Mouse (Mus musculus) limb, embryonic 12.5 days (tissue): ENCODE results near the gene Unc80. TPM values are rescaled to one million over a fixed set of nuclear protein-coding genes. Genes with fewer than 3 reads are reported as not detected.
A peak's percentile ranks its signal among the peaks of the same experiment; 100 is the strongest.

ENCODE experiments used
- ATAC-seq: fragments of 200-750 bp; cut with Nextera tagmentation; 2 replicates; pipeline ENCODE4 v1.8.0; 2017; ENCODE audit warnings: low read depth, moderate TSS enrichment; ENCODE audit not compliant: insufficient number of reproducible peaks, insufficient read depth, low FRiP score, low TSS enrichment
- H3K27ac ChIP-seq: fragments of 300-500 bp; sonication (generic); 2 replicates; pipeline ENCODE4 v1.5.1; 2016; ENCODE audit warnings: mild to moderate bottlenecking, moderate library complexity
- H3K27me3 ChIP-seq: fragments of 300-500 bp; sonication (generic); 2 replicates; pipeline ENCODE4 v1.6.1; 2016; ENCODE audit warnings: mild to moderate bottlenecking, moderate library complexity
- H3K36me3 ChIP-seq: fragments of 300-500 bp; sonication (generic); 2 replicates; pipeline ENCODE4 v1.6.1; 2016; ENCODE audit warnings: mild to moderate bottlenecking, moderate library complexity
- H3K4me1 ChIP-seq: fragments of 300-500 bp; sonication (generic); replicated peaks from 2 replicates; pipeline ENCODE4 v1.6.1; 2016
- H3K4me2 ChIP-seq: fragments of 300-500 bp; sonication (generic); 2 replicates; pipeline ENCODE4 v1.6.1; 2016; ENCODE audit warnings: mild to moderate bottlenecking, moderate library complexity
- H3K4me3 ChIP-seq: fragments of 300-500 bp; sonication (generic); replicated peaks from 2 replicates; pipeline ENCODE4 v1.5.1; 2016; ENCODE audit warnings: mild to moderate bottlenecking
- H3K9ac ChIP-seq: fragments of 300-500 bp; sonication (generic); replicated peaks from 2 replicates; pipeline ENCODE4 v1.6.1; 2016; ENCODE audit warnings: mild to moderate bottlenecking, moderate library complexity
- H3K9me3 ChIP-seq: fragments of 300-500 bp; sonication (generic); 2 replicates; pipeline ENCODE4 v1.6.1; 2016; ENCODE audit warnings: mild to moderate bottlenecking, moderate library complexity
- WGBS: fragments of 180-500 bp; shearing (Covaris S2); methylation state at CpG from one replicate; pipeline ENCODE4 v1.1.7; 2016; 5-methylcytosine and 5-hydroxymethylcytosine counted together
- polyA plus RNA-seq: library from polyadenylated mRNA; unstranded; fragments of >200 nt; fragmentation: Nextera tagmentation; extraction: Ambion mirVana; gene quantifications from 2 replicates; pipeline ENCODE4 v1.2.1, GENCODE M21; 2016

Gene Unc80
- polyA plus RNA-seq, 1 experiment from 2014 or later, result 0.73 TPM

DNA sequence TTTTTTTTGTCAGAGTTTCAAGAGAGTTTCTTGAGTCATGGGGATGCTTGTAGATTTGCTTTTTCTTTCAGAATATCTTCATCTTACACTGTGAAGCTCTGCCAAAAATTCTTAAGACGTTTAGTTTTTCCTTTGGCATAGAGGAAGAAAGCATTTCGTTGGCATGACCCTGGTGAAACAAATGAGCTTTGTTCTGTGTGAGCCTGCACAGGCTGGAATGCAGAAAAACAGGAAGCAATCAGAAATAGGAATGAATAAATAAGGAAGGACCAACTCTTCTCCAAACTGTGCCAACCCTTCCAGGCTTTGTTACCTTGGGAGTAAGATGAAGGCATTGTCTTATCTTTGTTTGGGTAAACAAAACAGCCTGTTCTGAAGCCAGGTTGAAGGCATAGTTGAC lies 149.0 kb downstream of the Unc80 start:
- Histone ChIP-seq H3K9ac (no peak overlapping the region), H3K4me2 (no peak overlapping the region), H3K9me3 (no peaks in the 10 kb centered on the region), H3K27me3 (no peaks in the 10 kb centered on the region), H3K27ac (no peak overlapping the region), H3K4me1 (no peaks in the 10 kb centered on the region), H3K4me3 (no peak overlapping the region), H3K36me3 (no peaks in the 10 kb centered on the region)
- ATAC-seq, result no peak
- 56% methylated on average over 2 of the region's 2 CpGs for WGBS

DNA sequence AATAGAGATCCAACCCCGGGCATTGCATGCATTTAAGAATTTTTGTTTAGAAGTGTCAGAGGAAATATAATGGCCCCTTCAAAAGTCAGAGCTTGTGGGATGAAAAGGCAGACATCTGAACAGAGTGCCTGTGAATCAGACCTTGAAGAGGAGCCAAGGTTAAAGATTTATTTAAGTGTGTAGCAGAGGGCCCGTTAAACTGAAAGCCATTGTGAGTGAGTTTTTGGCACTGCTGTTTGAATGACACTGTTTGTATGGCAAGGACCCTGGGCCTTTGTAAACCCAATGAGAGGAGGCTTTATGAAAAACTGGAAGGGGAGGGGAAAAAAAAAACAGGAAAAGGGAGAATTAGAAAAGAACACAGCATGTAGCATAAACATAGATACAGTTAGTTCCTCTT lies 170.0 kb downstream of the Unc80 start:
- no peaks in the 10 kb centered on the region for H3K27me3 ChIP-seq
- no peaks in the 10 kb centered on the region for H3K9me3 ChIP-seq
- H3K4me1 ChIP-seq, result no peaks in the 10 kb centered on the region
- ATAC-seq, result no peak
- no peak overlapping the region for H3K4me2 ChIP-seq
- no peak overlapping the region for H3K27ac ChIP-seq
- no peaks in the 10 kb centered on the region for H3K36me3 ChIP-seq
- 83% methylated on average over 2 of the region's 2 CpGs for WGBS
- no peak overlapping the region for H3K9ac ChIP-seq
- no peak overlapping the region for H3K4me3 ChIP-seq

DNA sequence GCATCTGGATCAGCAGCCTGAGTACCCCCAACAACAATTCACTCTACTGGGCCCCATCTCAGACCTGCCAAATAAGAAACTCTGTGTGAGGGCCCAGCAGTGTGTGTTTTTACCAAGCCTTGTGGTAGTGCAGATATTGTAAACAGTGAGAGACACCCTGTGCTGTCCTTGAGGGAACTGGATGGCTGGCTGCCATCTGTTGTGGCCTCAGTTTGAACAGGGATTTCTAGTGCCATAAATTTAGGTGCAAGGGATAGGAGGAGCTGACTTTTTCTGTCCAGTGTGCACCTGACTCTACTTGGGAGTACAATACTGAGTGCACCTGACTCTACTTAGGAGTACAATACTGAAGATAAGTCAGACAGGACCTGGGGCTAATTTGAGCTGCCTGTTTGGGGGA lies 178.7 kb downstream of the Unc80 start:
- Histone ChIP-seq H3K9ac (no peak overlapping the region), H3K9me3 (no peaks in the 10 kb centered on the region)
- no peak for ATAC-seq

DNA sequence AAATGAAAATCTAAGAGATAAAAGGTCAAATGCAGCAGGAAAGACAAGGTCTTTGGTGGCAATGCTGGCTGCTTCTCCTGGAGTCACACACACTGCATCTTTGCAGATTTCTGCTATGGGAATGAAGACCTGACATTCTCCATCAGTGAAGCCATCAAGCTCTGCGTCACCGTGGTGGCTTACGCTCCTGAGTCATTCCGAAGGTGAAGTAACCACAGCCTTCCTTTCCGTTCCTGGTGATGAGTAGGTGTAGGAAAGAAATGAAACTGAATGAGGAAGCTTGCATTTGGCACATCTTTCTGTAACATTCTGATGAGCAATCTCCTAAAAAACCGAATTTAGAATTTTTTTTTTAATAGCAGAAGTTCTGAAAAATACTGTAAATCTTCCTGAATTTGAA lies 181.4 kb downstream of the Unc80 start:
- no peak overlapping the region for H3K9ac ChIP-seq
- 85% methylated on average over 6 of the region's 6 CpGs for WGBS
- ATAC-seq, result no peak
- no peak overlapping the region for H3K4me2 ChIP-seq
- H3K9me3 ChIP-seq, result no peaks in the 10 kb centered on the region
- H3K36me3 ChIP-seq, result no peaks in the 10 kb centered on the region
- H3K4me1 ChIP-seq, result no peaks in the 10 kb centered on the region
- H3K27me3 ChIP-seq, result 0 out of 2 replicates have a peak, but pooled peaks cover 5% of the 10 kb centered on the region
- H3K27ac ChIP-seq, result no peak overlapping the region
- H3K4me3 ChIP-seq, result no peak overlapping the region

More for the DNA sequence above, 178.7 kb downstream of the Unc80 start:
- Histone ChIP-seq H3K36me3 (no peaks in the 10 kb centered on the region), H3K27ac (no peak overlapping the region), H3K27me3 (0 out of 2 replicates have a peak, but pooled peaks cover 5% of the 10 kb centered on the region), H3K4me1 (no peaks in the 10 kb centered on the region), H3K4me2 (no peak overlapping the region), H3K4me3 (no peak overlapping the region)

DNA sequence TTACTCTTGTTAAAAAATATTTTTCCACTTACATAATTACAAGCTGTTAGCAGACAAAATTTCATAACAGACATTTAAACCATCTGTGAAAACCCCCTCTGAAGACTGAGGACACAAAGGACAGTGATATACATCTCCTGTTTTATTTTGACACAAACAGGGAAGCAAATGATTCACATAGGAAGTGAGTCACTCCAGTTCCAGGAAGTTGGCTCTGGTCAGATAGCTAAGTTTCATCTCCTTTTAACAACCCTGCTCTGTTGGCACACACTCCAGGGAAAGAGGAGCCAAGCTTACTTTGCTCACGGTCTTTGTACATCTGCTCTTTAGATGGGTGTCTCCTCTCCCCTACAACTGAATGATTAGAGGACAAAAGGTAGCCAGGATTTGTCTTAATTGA lies 181.8 kb downstream of the Unc80 start:
- 0 out of 2 replicates have a peak, but pooled peaks cover 5% of the 10 kb centered on the region for H3K27me3 ChIP-seq
- no peak overlapping the region for H3K4me2 ChIP-seq
- H3K27ac ChIP-seq, result no peak overlapping the region
- H3K36me3 ChIP-seq, result no peaks in the 10 kb centered on the region
- no peak overlapping the region for H3K9ac ChIP-seq
- no peaks in the 10 kb centered on the region for H3K9me3 ChIP-seq
- WGBS, result 74% methylated on average over 1 of the region's 1 CpGs
- no peak overlapping the region for H3K4me3 ChIP-seq
- ATAC-seq, result no peak
- peaks cover under 1% of the 10 kb centered on the region; the same call in 1 of the 2 replicates for H3K4me1 ChIP-seq

DNA sequence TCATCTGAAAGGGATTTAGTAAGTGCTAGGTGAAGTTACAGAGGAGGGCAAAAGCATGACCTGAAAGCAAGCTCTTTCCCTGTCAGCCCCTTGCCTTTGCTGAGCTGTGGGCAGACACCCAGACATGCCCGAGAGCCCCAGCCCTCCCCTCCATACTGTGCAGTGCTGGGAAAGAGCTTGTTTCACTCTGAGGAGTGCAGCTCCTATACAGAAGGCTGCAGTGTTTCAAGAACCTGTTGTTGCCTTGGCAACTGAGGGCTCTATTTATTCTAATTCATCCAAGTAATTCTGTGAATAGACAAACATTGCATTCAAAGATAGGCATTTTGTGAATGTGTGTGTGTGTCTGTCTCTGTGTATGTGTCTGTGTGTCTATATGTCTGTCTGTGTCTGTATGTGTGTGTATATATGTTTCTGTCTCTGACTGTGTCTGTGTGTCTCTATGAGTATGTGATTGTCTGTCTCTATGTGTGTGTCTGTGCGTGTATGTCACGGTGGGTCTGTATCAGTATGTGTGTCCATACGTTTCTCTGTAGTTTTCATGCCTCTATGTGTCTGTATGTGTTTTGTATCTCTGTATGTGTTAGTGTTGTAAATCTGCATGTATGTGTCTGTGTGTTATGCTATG lies 187.1 kb downstream of the Unc80 start:
- 70% methylated on average over 4 of the region's 4 CpGs for WGBS

DNA sequence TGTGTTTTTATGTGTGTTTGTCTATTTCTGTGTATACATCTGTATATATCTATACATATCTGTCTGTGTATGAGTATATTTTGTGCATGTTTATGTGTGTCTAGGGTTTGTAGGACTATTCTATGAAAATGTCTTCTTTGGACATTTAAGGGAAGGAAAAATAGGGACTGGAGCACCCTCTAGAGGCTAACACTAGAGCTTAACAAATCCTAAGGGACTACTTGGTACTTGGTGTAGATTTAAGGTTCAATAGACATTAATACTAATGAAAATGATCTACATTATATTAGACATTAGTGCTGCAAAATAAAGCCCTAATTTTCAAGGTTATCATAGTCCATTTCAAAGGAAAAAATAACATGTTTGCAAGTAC lies 187.6 kb downstream of the Unc80 start:
- Histone ChIP-seq H3K27me3 (no peaks in the 10 kb centered on the region), H3K9me3 (no peaks in the 10 kb centered on the region), H3K4me2 (no peak overlapping the region), H3K27ac (no peak overlapping the region), H3K36me3 (no peaks in the 10 kb centered on the region), H3K9ac (no peak overlapping the region), H3K4me3 (no peak overlapping the region), H3K4me1 (peaks cover 6% of the 10 kb centered on the region)
- no peak for ATAC-seq

More for the DNA sequence above, 187.1 kb downstream of the Unc80 start:
- H3K9me3 ChIP-seq, result no peaks in the 10 kb centered on the region
- H3K36me3 ChIP-seq, result no peaks in the 10 kb centered on the region
- peaks cover 6% of the 10 kb centered on the region for H3K4me1 ChIP-seq
- H3K4me3 ChIP-seq, result no peak overlapping the region
- H3K4me2 ChIP-seq, result no peak overlapping the region
- no peaks in the 10 kb centered on the region for H3K27me3 ChIP-seq
- no peak overlapping the region for H3K9ac ChIP-seq
- H3K27ac ChIP-seq, result no peak overlapping the region
- ATAC-seq, result peak; percentile 75

DNA sequence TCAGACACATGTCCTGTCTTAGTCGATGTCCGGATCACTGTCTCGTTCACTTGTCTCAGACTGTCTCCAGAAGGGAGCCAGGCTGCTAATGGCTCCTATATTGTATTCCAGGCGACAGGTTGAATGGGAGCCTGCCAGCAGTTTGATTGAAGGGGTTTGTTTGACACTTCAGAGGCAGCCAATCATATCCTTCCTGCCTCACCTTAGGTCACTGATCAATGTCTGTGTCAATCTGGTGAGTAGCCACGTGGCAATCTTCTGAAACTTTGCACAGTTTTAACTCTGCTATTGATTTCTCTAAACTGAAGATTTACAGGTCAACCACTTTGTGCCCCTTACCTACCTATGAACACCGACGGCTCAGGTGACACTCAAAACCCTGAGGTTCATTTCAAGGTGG lies 203.3 kb downstream of the Unc80 start:
- H3K4me2 ChIP-seq, result no peak overlapping the region
- WGBS, result 71% methylated on average over 7 of the region's 7 CpGs
- no peaks in the 10 kb centered on the region for H3K4me1 ChIP-seq
- no peaks in the 10 kb centered on the region for H3K36me3 ChIP-seq
- no peaks in the 10 kb centered on the region for H3K27me3 ChIP-seq
- H3K9me3 ChIP-seq, result no peaks in the 10 kb centered on the region
- no peak for ATAC-seq
- no peak overlapping the region for H3K27ac ChIP-seq
- no peak overlapping the region for H3K4me3 ChIP-seq
- no peak overlapping the region for H3K9ac ChIP-seq

DNA sequence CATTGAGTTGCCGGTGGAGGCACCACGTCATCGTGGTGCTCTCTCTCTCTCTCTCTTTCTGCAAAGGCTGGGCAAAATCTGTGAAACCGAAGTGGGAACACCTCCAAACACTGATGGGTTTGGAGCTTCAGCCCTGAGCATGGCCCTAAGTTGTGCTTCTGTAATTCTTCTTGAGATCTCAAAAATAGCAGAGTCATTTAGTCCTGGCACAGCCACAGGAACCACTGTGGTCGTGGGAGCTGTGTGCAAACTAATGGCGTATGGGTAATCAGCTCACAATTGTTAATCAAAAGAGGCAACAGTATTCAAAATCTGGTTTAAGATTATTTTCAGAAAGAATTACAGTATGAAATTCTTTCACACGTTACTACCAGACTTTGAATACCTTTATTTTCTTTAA lies 204.6 kb downstream of the Unc80 start:
- Histone ChIP-seq H3K4me2 (no peak overlapping the region), H3K27ac (no peak overlapping the region), H3K36me3 (no peaks in the 10 kb centered on the region), H3K9me3 (no peaks in the 10 kb centered on the region), H3K4me1 (no peaks in the 10 kb centered on the region), H3K4me3 (no peak overlapping the region), H3K27me3 (no peaks in the 10 kb centered on the region), H3K9ac (no peak overlapping the region)
- WGBS, result 82% methylated on average over 7 of the region's 7 CpGs
- ATAC-seq, result no peak

DNA sequence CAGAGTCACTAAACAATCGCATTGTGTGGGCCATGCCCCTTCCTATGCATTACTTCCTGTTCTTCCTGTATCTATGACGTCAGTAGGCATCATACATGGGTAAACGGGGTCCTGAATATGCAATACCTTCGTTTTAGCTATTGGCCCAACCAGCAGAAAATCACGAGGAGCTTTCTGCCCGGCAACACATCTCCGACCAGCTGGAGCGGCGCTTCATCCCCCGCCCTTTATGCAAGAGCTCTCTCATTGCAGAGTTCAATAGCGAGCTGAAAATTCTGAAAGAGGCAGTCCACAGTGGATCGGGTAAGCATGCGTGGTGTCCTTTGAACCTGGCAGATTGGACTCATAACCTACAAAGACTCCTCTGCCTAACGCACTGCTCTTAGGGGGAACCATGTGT lies 209.8 kb downstream of the Unc80 start:
- Histone ChIP-seq H3K4me1 (no peaks in the 10 kb centered on the region), H3K4me2 (no peak overlapping the region), H3K27me3 (no peaks in the 10 kb centered on the region), H3K27ac (no peak overlapping the region), H3K36me3 (no peaks in the 10 kb centered on the region), H3K9me3 (no peaks in the 10 kb centered on the region), H3K9ac (no peak overlapping the region), H3K4me3 (no peak overlapping the region)
- 83% methylated on average over 14 of the region's 14 CpGs for WGBS
- no peak for ATAC-seq

DNA sequence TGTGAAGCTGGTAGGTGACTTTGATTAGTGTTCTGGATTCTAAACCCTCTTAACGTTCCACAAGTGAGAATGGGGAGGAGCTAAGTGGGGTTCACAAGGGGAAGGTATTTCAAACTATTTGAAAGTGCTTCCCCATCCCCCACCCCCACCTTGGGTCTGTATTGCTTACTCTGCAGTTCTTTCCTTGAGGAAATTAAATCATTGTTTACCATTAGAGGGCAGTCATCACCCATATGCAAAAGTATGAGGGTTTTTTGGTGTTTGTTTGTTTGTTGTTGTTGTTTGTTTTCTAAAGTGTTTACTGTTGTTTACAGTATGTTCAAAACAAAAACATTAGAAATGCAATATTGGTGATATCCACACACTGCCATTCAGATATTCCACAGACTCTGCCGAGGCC lies 210.5 kb downstream of the Unc80 start:
- Histone ChIP-seq H3K4me3 (no peak overlapping the region), H3K36me3 (no peaks in the 10 kb centered on the region), H3K27ac (no peak overlapping the region), H3K9ac (no peak overlapping the region), H3K4me2 (no peak overlapping the region), H3K4me1 (no peaks in the 10 kb centered on the region), H3K9me3 (no peaks in the 10 kb centered on the region), H3K27me3 (no peaks in the 10 kb centered on the region)
- WGBS, result 41% methylated on average over 2 of the region's 2 CpGs
- no peak for ATAC-seq

DNA sequence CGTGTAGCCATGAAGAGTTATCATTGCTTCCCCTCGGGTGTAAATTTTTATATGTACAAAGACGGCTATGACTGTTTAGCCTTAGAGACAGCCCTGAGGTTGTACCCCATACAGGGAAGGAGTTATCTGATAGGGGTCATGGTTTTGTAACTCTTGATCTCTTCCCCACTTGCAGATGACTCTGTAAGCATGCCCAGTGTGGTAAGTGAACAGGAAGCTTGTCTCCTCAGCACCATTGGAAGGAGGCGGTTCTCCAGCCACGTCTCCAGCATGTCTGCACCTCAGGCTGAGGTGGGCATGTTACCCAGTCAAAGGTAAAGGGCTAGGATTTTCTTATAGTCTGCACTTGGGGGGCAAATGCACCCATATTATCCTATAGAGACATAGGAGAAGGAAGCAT lies 214.8 kb downstream of the Unc80 start:
- no peaks in the 10 kb centered on the region for H3K9me3 ChIP-seq
- WGBS, result 77% methylated on average over 5 of the region's 5 CpGs
- no peak overlapping the region for H3K4me3 ChIP-seq
- no peak overlapping the region for H3K9ac ChIP-seq
- H3K4me1 ChIP-seq, result no peaks in the 10 kb centered on the region
- no peaks in the 10 kb centered on the region for H3K27me3 ChIP-seq
- H3K36me3 ChIP-seq, result no peaks in the 10 kb centered on the region
- ATAC-seq, result no peak
- no peak overlapping the region for H3K27ac ChIP-seq
- no peak overlapping the region for H3K4me2 ChIP-seq
